Mouse (Mus musculus) gastrocnemius, adult 8-10 months (tissue): ENCODE measurements at regions not wholly inside any gene's neighbourhood (a gene's known extent, or its start where the extent isn't known, plus 50 kb on each side); places are given as distances from the start of the nearest gene placed in this dataset.
"Not testable (repeated sequence)": the region's sequence is repeated elsewhere in the genome, so short reads cannot be mapped to it uniquely, and the experiment has no call there.

ENCODE experiments used
- DNase-seq, 2 experiments: peaks; one replicate each; pipeline ENCODE4 v3.0.0; 2022; ENCODE audit warnings: low spot score in 2 of 2

GRCm38 (mm10) chr9:33407517-33407916, 771.5 kb downstream of the Ets1 start:
- no peak for DNase-seq

- no peak for DNase-seq
Measured at GRCm38 (mm10) chr9:33423781-33424180, 787.8 kb downstream of the Ets1 start.

GRCm38 (mm10) chr9:33436459-33436858, 800.4 kb downstream of the Ets1 start:
- DNase-seq: no peak

- DNase-seq: no peak
Measured at GRCm38 (mm10) chr9:33442266-33442665, 806.2 kb downstream of the Ets1 start.

- no peak for DNase-seq
Measured at GRCm38 (mm10) chr9:33445902-33446301, 809.9 kb downstream of the Ets1 start.

- no peak for DNase-seq
Measured at GRCm38 (mm10) chr9:33475106-33475505, 839.1 kb downstream of the Ets1 start.

GRCm38 (mm10) chr9:33482845-33483540, 847.0 kb downstream of the Ets1 start:
- DNase-seq: no peak

GRCm38 (mm10) chr9:33483541-33483846, 847.5 kb downstream of the Ets1 start:
- no peak for DNase-seq

- no peak for DNase-seq
Measured at GRCm38 (mm10) chr9:33533101-33533810, 897.2 kb downstream of the Ets1 start.

- DNase-seq: no peak
Measured at GRCm38 (mm10) chr9:33543301-33543700, 907.3 kb downstream of the Ets1 start.

GRCm38 (mm10) chr9:33546126-33546737, 910.2 kb downstream of the Ets1 start:
- no peak for DNase-seq

- DNase-seq: no peak
Measured at GRCm38 (mm10) chr9:33549395-33549794, 913.4 kb downstream of the Ets1 start.

GRCm38 (mm10) chr9:33571990-33572389, 913.7 kb upstream of the Kirrel3 start:
- DNase-seq: no peak

- DNase-seq: no peak
Measured at GRCm38 (mm10) chr9:33611511-33611910, 874.2 kb upstream of the Kirrel3 start.

- no peak for DNase-seq
Measured at GRCm38 (mm10) chr9:33624378-33624777, 861.3 kb upstream of the Kirrel3 start.

- no peak for DNase-seq
Measured at GRCm38 (mm10) chr9:33629731-33630473, 855.8 kb upstream of the Kirrel3 start.

GRCm38 (mm10) chr9:33662978-33663377, 822.7 kb upstream of the Kirrel3 start:
- no peak for DNase-seq

GRCm38 (mm10) chr9:33681129-33681528, 804.6 kb upstream of the Kirrel3 start:
- no peak for DNase-seq

GRCm38 (mm10) chr9:33691731-33692130, 794.0 kb upstream of the Kirrel3 start:
- DNase-seq: no peak

- DNase-seq: no peak
Measured at GRCm38 (mm10) chr9:33717614-33718013, 768.1 kb upstream of the Kirrel3 start.

- DNase-seq: no peak
Measured at GRCm38 (mm10) chr9:33724811-33725210, 760.9 kb upstream of the Kirrel3 start.

- DNase-seq: not testable (repeated sequence)
Measured at GRCm38 (mm10) chr9:33728058-33728457, 757.6 kb upstream of the Kirrel3 start.
